Mouse (Mus musculus): ENCODE measurements at regions not wholly inside any gene's neighbourhood (a gene's known extent, or its start where the extent isn't known, plus 50 kb on each side); places are given as distances from the start of the nearest gene placed in this dataset.

- no peaks in the 10 kb centered on the region for H3K9me3 ChIP-seq
- H3K27me3 ChIP-seq (replicated peaks): no peaks in the 10 kb centered on the region
- H3K4me3 ChIP-seq (replicated peaks): no peak overlapping the region
- no peaks in the 10 kb centered on the region for H3K36me3 ChIP-seq (replicated peaks; ENCODE audit: low read length)
- TF ChIP-seq FLI1 (IDR thresholded peaks at IDR 0.05; ENCODE audit: low read length) (no peak), GATA1 (IDR thresholded peaks at IDR 0.05; ENCODE audit: borderline replicate concordance, low read length) (no peak)
- no peaks in the 10 kb centered on the region for H3K4me1 ChIP-seq
Measured at GRCm38 (mm10) chr2:51237451-51237850, 88.5 kb upstream of the Rnd3 start.

GRCm38 (mm10) chr2:51236852-51237251 lies 87.9 kb upstream of the Rnd3 start:
- Histone ChIP-seq H3K4me3 (replicated peaks) (no peak overlapping the region), H3K4me1 (no peaks in the 10 kb centered on the region), H3K27me3 (replicated peaks) (no peaks in the 10 kb centered on the region), H3K36me3 (replicated peaks; ENCODE audit: low read length) (no peaks in the 10 kb centered on the region), H3K9me3 (no peaks in the 10 kb centered on the region)
- TF ChIP-seq FLI1 (IDR thresholded peaks at IDR 0.05; ENCODE audit: low read length): no peak
- TF ChIP-seq GATA1 (IDR thresholded peaks at IDR 0.05; ENCODE audit: borderline replicate concordance, low read length): no peak

GRCm38 (mm10) chr2:51234427-51234826 lies 85.5 kb upstream of the Rnd3 start:
- H3K9me3 ChIP-seq: peaks cover 3% of the 10 kb centered on the region; the same call in 1 of the 2 replicates
- no peaks in the 10 kb centered on the region for H3K36me3 ChIP-seq (replicated peaks; ENCODE audit: low read length)
- no peak for TF ChIP-seq GATA1 (IDR thresholded peaks at IDR 0.05; ENCODE audit: borderline replicate concordance, low read length)
- no peaks in the 10 kb centered on the region for H3K4me1 ChIP-seq
- H3K4me3 ChIP-seq (replicated peaks): no peak overlapping the region
- H3K27me3 ChIP-seq (replicated peaks): no peaks in the 10 kb centered on the region

- H3K9me3 ChIP-seq: no peaks in the 10 kb centered on the region; the same call in 1 of the 2 replicates
- no peak overlapping the region for H3K4me3 ChIP-seq (replicated peaks)
- TF ChIP-seq GATA1 (IDR thresholded peaks at IDR 0.05; ENCODE audit: borderline replicate concordance, low read length) (no peak), FLI1 (IDR thresholded peaks at IDR 0.05; ENCODE audit: low read length) (no peak)
- H3K4me1 ChIP-seq: no peaks in the 10 kb centered on the region
- H3K36me3 ChIP-seq (replicated peaks; ENCODE audit: low read length): no peaks in the 10 kb centered on the region
- no peaks in the 10 kb centered on the region for H3K27me3 ChIP-seq (replicated peaks)
Measured at GRCm38 (mm10) chr2:51222851-51223250, 73.9 kb upstream of the Rnd3 start.

GRCm38 (mm10) chr2:51219714-51220113 lies 70.8 kb upstream of the Rnd3 start:
- H3K27me3 ChIP-seq (replicated peaks): no peaks in the 10 kb centered on the region
- no peaks in the 10 kb centered on the region for H3K9me3 ChIP-seq
- TF ChIP-seq FLI1 (IDR thresholded peaks at IDR 0.05; ENCODE audit: low read length): no peak
- TF ChIP-seq GATA1 (IDR thresholded peaks at IDR 0.05; ENCODE audit: borderline replicate concordance, low read length): no peak
- no peaks in the 10 kb centered on the region for H3K4me1 ChIP-seq
- no peak overlapping the region for H3K4me3 ChIP-seq (replicated peaks)
- no peaks in the 10 kb centered on the region for H3K36me3 ChIP-seq (replicated peaks; ENCODE audit: low read length)

GRCm38 (mm10) chr2:51207150-51208022 lies 58.5 kb upstream of the Rnd3 start:
- no peaks in the 10 kb centered on the region for H3K27me3 ChIP-seq (replicated peaks)
- TF ChIP-seq GATA1 (IDR thresholded peaks at IDR 0.05; ENCODE audit: borderline replicate concordance, low read length) (no peak), FLI1 (IDR thresholded peaks at IDR 0.05; ENCODE audit: low read length) (no peak)
- no peaks in the 10 kb centered on the region for H3K9me3 ChIP-seq
- no peak overlapping the region for H3K4me3 ChIP-seq (replicated peaks)
- no peaks in the 10 kb centered on the region for H3K36me3 ChIP-seq (replicated peaks; ENCODE audit: low read length)
- no peaks in the 10 kb centered on the region for H3K4me1 ChIP-seq

GRCm38 (mm10) chr2:51206332-51206731 lies 57.4 kb upstream of the Rnd3 start:
- H3K9me3 ChIP-seq: no peaks in the 10 kb centered on the region
- H3K4me3 ChIP-seq (replicated peaks): no peak overlapping the region
- H3K27me3 ChIP-seq (replicated peaks): no peaks in the 10 kb centered on the region
- no peaks in the 10 kb centered on the region for H3K4me1 ChIP-seq
- TF ChIP-seq GATA1 (IDR thresholded peaks at IDR 0.05; ENCODE audit: borderline replicate concordance, low read length): no peak
- TF ChIP-seq FLI1 (IDR thresholded peaks at IDR 0.05; ENCODE audit: low read length): no peak
- no peaks in the 10 kb centered on the region for H3K36me3 ChIP-seq (replicated peaks; ENCODE audit: low read length)

Measured in megakaryocyte, embryonic 14.5 days (primary cell).